Mouse (Mus musculus) adrenal gland, adult (tissue): Measurements from ENCODE around the gene Ets1.

Experiments
- DNase-seq, 2 experiments: peaks; one replicate each; pipeline ENCODE4 v3.0.0; 2022 to 2023; ENCODE audit warnings: low spot score in 1 of 2; ENCODE audit not compliant: inconsistent age in 2 of 2

Ets1 gene

DNA sequence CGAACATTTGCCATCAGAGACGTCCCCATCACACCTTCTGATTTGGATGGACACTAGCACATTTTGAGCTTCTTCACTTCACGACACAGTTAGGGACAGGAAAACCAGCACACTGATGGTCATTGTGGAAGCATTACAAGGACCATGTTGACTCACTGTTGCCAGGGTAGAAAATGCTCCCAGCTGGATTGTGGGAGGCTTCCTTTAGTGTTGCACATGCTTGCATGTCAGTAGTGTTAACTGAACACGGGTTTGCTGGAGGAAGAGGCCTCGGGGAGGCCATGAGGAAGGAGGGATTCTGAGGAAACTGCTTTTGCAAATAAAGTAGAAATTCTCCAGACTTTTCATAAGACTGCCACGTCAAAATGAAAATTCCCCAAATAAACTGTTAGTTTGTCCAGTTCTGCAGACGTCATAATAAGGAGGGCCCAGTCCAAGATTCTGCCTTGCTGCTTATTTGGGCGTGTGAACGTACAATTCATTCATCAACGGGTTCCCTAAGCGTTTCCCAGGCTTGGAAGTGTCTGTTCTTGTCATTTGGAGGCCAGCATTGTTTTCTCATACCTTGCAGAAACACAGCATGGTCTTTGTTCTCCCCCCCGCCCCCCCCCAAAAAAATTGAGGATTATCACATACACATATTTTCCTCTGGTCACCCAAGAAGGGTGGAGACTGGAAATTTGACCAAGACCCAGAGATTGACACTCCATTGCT is 58.2 kb downstream of the Ets1 start:
- no peak for DNase-seq

DNA sequence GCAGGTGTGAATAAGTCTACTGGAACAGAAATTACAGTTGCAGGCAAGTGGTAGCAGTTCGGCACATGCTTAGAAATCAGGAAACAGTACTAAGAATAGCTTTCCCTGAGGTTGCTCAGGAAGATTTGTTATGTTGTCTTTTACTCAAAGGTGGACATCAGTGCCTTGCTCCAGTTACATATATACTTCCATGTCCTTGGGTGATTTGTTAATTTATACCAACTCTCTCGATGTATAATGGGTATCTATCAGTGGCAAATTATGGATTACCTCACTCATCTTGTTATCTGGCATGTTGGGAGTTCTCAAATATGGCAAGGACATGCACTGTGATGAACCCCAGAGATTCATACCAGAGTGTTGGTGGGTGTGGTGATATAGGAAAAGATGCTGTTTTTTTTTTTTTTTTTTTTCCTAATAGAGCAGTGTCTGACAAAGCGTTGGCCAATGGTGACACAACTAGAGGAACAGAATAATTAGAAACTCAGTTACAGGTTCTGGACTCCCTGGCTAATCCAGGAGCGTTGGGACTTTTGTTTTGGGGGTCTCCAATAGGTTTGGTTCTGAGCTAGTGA is 59.0 kb downstream of the Ets1 start:
- no peak for DNase-seq

DNA sequence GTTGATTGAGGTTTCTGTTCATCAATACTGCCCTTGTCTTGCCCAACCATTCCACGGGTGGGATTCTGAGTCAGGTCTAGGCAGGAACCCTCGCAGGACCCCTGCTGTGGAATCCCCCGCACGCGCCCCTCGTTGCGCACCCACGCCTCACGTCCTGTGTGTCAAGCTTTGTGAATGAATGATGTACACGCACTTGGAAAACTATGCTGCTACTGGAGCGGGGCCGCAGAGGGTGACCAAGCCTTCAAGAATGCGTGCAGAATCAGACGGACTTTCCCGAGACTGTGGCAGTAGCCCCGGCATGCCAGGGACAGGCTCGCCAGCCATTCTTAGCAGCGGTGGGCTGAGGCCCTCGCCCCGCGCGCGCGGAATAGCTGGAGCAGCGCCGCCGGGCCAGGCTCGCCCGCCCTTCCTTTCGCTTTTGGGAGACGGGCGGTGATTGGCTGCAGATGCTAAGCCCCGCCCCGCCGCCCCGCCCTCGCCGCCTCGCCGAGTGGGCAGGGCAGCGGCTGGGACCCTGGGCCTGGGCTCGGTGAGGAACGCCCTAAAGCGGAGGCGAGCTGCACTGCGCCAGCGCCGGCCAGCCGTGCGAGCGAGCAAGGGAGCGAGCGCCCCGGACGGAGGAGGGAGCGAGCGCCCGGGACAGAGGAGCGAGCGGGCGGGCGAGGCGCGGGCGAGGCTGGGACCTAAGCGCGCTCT is 59.6 kb downstream of the Ets1 start:
- DNase-seq, result peak; percentile 97 to 99

DNA sequence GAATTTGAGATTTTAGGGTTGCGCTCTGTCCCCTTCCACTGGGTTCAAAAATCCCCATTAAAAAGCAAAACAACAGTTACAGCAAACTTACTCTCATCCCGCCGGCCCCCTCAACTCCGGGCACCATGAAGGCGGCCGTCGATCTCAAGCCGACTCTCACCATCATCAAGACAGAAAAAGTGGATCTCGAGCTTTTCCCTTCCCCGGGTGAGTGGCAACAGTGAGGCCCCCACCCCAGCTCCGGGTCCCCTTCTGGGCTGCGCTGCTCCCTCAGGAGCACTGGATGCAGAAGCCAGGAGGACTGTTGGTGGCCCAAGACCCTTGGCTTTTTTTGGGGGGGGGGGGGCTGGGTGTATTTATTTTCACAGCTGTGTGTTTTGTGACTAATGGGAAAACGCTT is 60.2 kb downstream of the Ets1 start:
- DNase-seq, result no peak

DNA sequence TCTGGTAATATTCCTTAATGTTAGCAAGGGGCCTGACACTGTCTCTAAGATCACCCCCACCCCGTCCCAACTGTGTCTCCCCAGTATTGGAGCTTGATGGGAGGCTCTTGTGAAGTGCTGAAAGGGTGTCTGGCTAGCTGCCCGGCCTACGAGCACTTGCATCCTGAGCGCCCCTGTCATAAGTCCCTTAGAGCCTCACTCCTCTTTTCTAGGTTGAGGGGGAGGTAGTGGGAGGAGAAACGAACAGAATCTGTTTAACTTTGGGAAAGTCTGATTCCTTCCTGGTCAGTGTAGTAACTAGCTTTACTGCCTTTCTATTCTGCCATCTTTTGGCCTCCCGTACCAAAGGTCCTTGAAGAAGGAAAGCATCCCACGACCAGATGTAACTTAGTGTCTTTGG is 60.7 kb downstream of the Ets1 start:
- DNase-seq, result peak; percentile 44 to 77

DNA sequence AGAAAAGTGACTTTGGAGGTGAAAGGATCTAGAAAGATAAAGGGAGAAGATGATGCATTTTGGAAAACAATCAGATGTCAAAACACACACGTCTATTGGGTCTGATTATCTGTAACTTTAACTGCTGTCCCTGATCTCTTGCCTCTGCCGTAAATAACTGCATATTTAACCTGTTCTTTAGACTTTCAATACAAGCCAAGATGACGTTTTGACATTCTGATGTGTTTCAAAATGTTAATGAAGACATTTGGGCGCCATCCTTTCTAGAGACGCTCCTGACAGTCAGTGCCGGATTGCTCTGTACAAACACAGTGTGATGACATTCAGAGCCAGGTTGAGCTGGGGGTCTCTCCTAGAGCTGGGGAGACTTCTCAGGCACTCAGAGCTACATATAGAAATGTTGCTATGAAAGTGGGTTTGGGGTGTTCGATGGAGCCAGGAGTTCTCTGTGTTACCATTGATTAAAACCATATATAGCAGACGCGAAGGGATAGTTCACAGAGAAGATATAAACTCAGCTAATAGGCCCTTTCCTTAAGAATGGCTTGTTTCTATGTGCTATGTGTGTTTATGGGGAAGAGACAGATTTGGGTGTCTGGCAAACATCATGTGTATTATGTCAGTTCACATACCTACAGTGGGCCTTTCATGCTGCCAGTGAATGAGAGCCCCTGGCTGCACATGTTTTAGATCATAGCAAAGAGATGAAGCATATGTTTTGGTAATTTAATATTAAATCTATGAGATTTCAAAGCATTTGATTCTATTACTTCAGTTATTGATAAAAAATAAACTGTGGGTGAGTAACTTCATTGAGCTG is 61.5 kb downstream of the Ets1 start:
- DNase-seq, result no peak

DNA sequence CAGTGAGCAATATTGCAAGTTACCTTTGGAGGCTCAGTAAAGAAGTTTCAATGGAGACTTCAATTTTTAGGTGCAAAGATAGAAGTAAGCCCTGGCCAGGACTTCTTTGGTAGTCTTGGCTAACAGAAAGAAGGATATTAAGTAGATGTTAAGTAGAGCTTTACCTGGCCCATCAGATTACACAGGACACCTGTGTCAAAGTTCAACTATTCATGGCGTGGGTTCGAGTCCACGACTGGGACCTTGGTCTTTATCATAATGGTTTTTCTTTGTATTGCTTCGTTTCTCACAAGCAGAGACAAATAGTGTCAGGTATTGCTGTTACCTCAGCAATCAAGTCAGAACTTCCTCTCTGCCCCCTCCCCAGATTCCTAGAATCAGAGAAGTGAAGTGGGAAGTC is 62.7 kb downstream of the Ets1 start:
- no peak for DNase-seq

DNA sequence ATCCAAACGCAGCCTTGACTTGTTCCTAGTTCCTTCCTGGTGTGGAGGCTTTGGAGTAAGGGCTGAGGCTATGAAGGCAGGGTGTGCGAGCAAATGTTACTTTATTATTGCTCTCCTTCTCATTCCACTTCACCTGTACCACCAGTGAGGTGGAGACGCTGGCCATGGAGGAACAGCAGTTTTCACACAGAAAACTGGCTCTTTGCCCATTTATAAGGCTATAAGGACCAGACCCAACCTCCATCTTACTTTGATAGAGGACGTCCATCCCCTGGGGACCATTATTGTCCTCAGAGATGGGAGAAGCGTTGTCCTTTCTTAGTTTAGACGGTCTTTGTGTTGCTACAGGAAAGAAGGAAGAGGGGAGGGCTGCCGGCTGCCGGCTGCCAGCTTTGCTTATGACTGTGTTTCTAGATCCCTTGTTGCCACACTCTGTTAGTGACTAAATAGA is 63.4 kb downstream of the Ets1 start:
- no peak for DNase-seq

DNA sequence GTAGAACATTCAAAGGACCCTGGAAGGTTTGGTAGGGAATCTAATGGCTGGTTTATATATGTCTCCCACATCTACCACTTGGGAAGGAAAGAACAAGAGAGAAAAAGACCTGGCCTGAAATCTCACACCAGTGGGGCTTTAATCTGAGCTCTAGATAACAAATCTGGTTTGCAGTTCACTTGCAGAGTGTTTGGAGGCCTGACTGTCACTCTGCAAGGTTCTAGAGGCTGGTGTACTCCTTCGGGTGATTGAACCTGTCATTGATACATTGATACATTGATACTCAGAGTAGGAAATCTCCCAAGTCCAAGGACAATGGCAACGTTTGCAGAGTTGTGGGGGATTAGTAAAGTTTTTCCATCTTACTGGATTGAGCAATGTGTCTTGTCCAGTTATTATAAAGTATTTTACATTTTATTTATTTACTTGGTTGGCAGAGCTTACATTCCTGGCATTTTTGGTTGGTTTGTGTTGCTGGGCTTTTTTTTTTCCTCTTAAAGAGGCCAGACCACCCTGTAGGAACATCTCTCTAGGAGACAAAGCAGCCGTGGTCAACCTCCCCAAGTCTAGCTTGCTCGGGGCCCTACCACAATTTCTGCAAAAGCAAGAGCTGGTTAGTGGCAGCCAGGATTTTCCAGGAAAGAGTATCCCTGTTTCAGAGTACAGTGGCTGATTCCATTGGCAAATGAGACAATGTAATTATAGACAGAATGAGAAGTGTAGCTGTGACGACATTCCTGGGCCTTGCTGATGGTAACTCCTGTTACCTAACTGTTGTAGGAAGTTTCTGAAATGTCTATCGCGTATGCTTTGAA is 64.3 kb downstream of the Ets1 start:
- DNase-seq, result no peak

DNA sequence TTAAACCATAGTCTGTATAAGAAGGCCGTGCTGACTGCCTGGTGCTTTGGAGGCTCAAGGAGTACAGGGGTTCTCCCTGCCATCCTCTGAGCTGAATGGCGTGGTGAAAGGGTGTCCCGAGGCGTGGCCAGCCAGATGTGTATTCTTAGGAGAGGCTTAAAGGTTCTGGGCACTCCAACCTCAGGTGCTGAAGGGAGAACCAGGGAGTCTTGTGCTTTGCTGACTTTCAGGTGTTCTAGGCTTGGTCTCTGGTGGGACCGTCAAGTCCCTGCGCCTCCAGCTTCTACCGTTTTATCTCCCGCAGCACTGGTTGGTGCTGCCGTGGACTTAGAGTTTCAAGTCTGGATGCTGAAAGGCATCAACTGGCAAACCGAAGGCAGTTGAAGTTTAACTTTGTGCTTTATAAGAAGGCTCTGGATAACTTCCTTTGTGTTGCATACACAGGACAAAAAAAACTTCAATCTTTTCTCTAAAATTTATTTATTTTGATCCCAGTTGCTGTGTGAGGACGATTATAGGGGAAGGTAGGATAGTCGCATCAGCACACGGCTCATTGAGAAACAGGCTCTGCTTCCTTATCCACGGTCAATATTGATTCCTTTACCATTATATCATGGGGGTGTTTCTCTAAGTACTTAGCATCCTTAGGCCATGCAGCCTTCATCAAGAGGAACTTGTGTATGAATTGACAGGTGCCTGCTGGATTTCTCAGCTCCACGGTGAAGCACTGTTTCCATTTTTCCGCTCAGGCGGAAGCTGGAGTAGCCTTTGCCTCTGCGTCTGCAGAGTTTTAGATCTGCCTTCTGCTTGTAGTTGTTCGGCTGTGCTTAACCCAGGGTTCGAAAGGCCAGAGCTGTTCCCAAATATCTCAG is 65.3 kb downstream of the Ets1 start:
- no peak for DNase-seq

DNA sequence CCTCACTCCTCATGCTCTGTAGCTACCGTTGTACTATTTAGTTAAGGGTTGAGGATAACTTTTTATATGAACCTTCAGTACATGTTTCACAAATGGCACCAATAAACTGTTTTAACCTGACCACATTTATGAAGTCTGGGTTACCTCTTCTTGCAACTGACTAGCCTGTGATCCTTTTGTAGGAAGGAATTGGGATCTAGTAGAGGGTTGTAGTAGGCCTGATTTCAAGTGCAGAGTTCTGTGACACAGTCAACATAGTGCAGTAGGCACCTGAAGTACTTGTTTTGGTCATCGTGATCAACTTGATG is 65.9 kb downstream of the Ets1 start:
- no peak for DNase-seq

DNA sequence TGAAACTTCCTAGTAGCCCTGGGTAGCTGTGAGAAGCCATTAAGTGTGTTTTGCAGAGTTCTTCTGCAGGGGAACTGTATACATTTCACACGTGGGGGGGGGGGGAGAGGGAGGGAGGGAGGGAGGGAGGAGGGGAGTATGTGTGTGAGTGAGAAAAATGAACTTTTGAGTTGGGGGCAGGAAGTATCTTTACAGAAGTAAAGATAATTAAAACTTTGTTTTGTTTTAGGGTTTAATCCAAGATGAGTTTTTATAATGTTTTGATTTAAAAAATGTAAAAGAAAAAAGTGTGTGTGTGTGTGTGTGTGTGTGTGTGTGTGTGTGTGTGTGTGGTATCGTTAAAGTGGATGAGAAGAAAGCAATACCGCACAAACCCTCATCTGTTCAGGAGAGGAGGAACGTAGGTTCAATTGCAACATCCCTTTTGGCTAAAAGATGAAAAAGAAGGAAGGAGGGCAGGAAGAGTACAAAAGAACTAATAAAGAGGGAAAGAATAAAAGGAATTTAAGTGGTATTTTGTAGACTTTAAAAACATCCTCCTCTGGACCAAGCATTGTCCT is 66.9 kb downstream of the Ets1 start:
- DNase-seq, result no peak

DNA sequence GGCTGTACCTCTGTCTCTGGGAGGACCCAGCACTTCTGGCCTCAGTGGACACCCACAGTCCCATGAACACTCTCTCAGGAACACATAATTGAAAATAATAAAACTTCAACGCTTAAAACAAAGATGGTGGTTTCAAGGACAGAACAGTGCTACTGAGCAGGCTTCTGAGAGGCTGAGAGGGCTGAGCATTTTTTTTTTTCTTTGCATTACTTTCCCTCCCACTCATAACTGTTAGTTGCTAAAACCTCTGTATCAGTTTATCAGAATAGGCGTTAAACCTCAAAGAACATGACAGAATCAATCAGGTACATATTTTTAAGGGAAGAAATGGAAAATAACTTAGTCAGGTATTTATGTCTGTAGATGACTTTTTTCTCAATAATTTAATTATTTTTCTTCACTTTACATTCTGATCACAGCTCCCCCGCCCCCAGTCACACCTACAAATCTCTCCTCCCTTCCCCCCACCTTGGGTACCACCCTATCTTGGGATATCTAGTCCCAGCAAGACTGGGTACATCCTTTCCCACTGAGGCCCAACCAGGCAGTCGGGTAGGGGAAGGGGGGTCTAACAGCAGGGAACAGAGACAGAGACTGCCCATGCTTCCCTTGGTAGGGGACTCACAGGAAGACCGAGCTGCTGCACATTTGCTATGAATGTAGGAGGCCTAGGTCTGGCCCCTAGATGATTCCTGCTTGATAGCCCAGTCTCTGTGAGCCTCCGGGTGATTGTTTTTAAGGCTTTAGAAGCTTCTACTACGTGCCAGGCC is 68.1 kb downstream of the Ets1 start:
- DNase-seq, result no peak

DNA sequence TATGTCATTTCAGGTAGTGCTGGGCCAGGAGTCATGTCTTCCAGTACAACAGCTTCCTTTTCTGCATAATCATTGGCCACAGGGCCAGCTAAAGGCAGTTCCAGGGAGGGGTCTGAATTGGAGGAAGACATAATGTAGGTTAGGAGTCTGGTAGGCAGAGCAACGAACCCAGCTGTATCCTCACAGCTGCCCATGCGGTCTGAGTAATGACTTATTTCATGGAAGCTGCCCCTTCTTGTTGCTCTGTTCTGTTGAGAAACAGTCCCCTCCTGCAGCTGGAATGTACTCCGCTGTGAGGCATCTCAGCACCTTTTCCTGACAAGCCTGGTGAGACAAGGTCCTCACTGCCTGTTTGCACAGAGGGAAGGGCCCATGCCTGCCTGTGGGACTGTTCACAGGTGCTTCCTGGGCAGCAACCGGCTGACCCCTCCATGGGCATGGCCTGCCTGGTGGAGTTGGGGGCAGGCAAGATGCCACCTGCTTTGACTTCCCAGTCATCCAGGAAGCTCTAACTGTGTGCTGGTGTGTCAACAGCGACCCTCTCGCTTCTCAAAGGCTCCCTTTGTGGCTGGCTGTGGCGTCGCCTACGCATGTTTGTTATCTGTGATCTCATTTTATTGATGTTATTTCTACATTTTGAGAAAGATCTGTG is 69.9 kb downstream of the Ets1 start:
- DNase-seq, result no peak

DNA sequence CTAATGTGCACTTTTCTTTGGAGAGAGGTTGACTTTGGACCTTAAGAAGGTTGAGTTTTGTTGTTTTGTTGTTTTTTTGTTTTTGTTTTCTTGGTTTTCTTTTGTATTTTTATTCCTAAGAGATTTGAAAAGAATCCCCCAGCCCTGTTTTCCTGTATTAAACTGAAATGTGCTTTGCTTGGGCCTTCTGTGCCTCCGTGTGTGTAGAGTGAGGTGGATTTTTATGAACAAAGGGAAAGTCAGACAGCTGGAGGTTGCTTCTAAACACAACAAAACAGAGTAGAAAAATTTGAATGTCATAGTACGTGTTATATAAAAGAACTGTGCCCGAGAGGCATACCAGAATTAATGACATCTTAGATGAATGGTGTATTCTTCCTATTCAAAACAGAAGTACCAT is 71.4 kb downstream of the Ets1 start:
- DNase-seq, result no peak

DNA sequence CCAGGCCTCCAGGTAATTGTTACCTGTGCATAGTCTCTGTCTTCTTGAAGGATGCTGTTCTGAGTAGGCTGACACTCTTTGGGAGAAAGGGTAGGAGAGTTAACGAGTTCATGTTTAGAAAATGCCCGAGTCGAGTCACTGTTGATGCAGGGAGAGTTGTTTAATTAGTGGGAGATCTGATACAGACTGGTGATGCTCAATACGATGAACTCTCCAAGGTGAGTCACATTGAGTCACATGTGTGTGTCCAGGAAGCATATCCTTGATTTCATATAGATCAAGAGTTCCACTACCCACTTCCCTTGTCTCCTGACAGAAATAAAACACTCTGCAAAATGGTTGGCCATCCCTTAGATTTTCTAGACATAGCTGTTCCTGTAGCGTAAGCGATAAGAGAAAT is 72.5 kb downstream of the Ets1 start:
- no peak for DNase-seq

DNA sequence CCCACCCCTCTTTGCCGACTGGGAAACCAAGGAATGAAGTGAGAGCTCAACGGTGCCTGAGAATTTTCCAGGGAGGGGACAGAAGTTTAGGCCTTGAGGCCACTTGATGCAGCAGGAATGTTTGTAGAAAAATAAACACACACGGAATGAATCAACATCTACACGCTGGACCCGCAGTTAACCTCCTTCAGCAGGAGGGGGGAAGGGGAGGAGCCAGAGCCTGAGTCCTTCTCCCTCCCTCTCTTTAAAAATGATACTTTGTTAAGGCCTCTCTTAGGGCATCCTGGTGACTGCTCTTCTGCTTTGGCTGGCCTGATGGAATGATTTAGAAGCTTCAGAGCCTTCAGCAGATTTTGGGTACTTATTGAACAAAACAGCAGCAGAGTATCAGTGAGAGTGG is 73.3 kb downstream of the Ets1 start:
- no peak for DNase-seq
